Mouse (Mus musculus) forebrain, embryonic 11.5 days (tissue): ENCODE results near the gene Bcar3. TPM values are rescaled to one million over a fixed set of nuclear protein-coding genes. Genes with fewer than 3 reads are reported as not detected.
A peak's percentile ranks its signal among the peaks of the same experiment; 100 is the strongest.
"Not testable (repeated sequence)": the region's sequence is repeated elsewhere in the genome, so short reads cannot be mapped to it uniquely, and the experiment has no call there.

ENCODE experiments used
- ATAC-seq: fragments of 200-750 bp; cut with Nextera tagmentation; replicated peaks from 2 replicates; pipeline ENCODE4 v1.8.0; 2017; ENCODE audit warnings: moderate TSS enrichment; ENCODE audit not compliant: low FRiP score
- DNase-seq: peaks from one replicate; pipeline ENCODE4 v3.0.0-alpha.2; 2017; ENCODE audit warnings: low spot score
- H3K27ac ChIP-seq: fragments of 300-500 bp; sonication (generic); 2 replicates; pipeline ENCODE4 v1.5.1; 2014; ENCODE audit warnings: low read depth, low read length
- H3K27me3 ChIP-seq: fragments of 300-500 bp; sonication (generic); 2 replicates; pipeline ENCODE4 v1.6.1; 2014; ENCODE audit warnings: mild to moderate bottlenecking, low read length, mixed read lengths; ENCODE audit not compliant: control insufficient read depth, insufficient read depth
- H3K36me3 ChIP-seq: fragments of 300-500 bp; sonication (generic); 2 replicates; pipeline ENCODE4 v1.6.1; 2014; ENCODE audit warnings: mild to moderate bottlenecking, low read length, moderate library complexity, mixed read lengths; ENCODE audit not compliant: control insufficient read depth, insufficient read depth
- H3K4me1 ChIP-seq: fragments of 300-500 bp; sonication (generic); replicated peaks from 2 replicates; pipeline ENCODE4 v1.6.1; 2014; ENCODE audit warnings: low read length, mixed read lengths; ENCODE audit not compliant: control insufficient read depth, insufficient read depth
- H3K4me2 ChIP-seq: fragments of 300-500 bp; sonication (generic); 2 replicates; pipeline ENCODE4 v1.6.1; 2014; ENCODE audit warnings: low read depth, mild to moderate bottlenecking, low read length, moderate library complexity, mixed read lengths; ENCODE audit not compliant: severe bottlenecking
- H3K4me3 ChIP-seq: fragments of 300-500 bp; sonication (generic); 2 replicates; pipeline ENCODE4 v1.5.1; 2014; ENCODE audit warnings: low read depth, low read length
- H3K9ac ChIP-seq: fragments of 300-500 bp; sonication (generic); 2 replicates; pipeline ENCODE4 v1.6.1; 2014; ENCODE audit warnings: low read length
- H3K9me3 ChIP-seq: fragments of 300-500 bp; sonication (generic); 2 replicates; pipeline ENCODE4 v1.6.1; 2016; ENCODE audit warnings: low read length, mixed read lengths; ENCODE audit not compliant: control insufficient read depth
- WGBS: fragments of 180-500 bp; shearing (Covaris S2); extraction: QIAGEN DNeasy Blood & Tissue Kit; methylation state at CpG from one replicate; pipeline ENCODE4 v1.1.7; 2014; 5-methylcytosine and 5-hydroxymethylcytosine counted together
- polyA plus RNA-seq: library from polyadenylated mRNA; unstranded; fragments of >200 nt; fragmentation: Nextera tagmentation; extraction: Ambion mirVana; gene quantifications from 2 replicates; pipeline ENCODE4 v1.2.1, GENCODE M21; 2014

Bcar3 gene
- polyA plus RNA-seq, 1 experiment from 2014 or later = 12.5 TPM

DNA sequence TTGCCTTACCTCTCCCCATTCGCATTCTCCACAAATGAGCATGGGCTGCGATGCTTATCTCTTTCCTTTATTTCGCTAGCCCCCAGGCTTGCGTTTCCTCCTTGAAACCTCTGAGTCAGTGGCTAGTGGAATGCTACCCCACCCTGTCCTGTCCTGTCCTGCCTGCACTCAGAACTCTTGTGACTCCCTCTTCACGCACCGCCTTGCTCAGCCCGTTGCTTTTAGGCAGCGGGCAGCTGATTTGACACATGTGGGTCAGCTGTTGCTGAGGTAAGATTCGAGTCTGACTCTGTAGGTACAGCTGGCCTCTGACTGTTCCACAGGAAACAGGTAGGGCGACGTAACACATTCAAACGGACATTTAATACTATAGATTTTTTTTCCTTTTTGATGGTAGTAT is 97.9 kb downstream of the Bcar3 start:
- Histone ChIP-seq H3K27me3 (no peaks in the 10 kb centered on the region), H3K4me1 (no peaks in the 10 kb centered on the region), H3K4me2 (no peak overlapping the region), H3K9ac (no peak overlapping the region), H3K36me3 (no peaks in the 10 kb centered on the region), H3K9me3 (no peaks in the 10 kb centered on the region), H3K4me3 (no peak overlapping the region), H3K27ac (no peak overlapping the region)
- DNase-seq (no peak), ATAC-seq (no peak)
- 72% methylated on average over 12 of the region's 12 CpGs for WGBS

DNA sequence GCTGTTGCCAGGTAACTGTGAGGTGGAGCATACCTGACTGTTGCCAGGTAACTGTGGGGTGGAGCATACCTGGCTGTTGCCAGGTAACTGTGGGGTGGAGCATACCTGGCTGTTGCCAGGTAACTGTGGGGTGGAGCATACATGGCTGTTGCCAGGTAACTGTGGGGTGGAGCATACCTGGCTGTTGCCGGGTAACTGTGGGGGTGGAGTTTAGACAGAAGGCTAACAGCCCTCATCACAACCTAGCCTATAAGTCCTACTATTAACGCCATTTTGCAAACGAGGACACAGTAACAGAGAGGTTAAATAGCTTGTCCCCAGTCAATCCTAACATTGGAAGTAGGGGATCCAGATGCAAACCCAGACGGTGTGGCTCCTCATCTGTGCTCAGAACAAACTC is 99.5 kb downstream of the Bcar3 start:
- H3K9me3 ChIP-seq, H3K27ac ChIP-seq, H3K4me2 ChIP-seq, H3K36me3 ChIP-seq, ATAC-seq, H3K4me1 ChIP-seq, H3K4me3 ChIP-seq, H3K27me3 ChIP-seq, DNase-seq, H3K9ac ChIP-seq: not testable (repeated sequence)
- 58% methylated on average over 4 of the region's 4 CpGs for WGBS

DNA sequence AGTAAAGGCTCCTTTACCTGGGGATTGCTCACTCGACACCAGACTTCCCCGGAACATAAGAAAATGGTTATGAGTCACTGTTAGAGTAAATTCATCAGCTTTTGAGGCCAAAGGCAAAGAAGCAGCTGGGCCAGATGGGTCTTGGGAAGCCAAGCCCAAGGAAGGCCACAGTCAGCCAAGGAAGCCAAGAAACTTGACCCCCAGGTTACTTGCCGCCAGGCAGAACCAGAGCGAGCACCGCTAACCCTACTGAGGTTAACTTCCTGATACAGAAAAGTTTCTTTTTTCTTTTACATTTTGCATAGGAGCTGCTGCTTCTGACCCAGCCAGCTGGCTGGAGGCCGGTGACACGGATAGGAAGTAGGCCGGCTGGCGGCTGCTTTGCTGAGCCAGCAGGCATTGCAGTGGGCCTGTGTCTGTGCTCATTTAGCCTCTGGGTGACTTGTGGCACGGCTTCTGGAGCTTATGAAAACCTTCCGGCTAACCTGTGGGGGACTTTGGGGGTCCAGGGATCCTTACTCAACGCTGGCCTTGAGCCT is 100.0 kb downstream of the Bcar3 start:
- Histone ChIP-seq H3K36me3 (no peaks in the 10 kb centered on the region), H3K27ac (no peak overlapping the region), H3K27me3 (no peaks in the 10 kb centered on the region), H3K4me2 (no peak overlapping the region), H3K4me1 (no peaks in the 10 kb centered on the region), H3K4me3 (no peak overlapping the region), H3K9ac (no peak overlapping the region), H3K9me3 (no peaks in the 10 kb centered on the region)
- WGBS = 85% methylated on average over 12 of the region's 12 CpGs
- peak; percentile 42 for DNase-seq
- no peak for ATAC-seq

DNA sequence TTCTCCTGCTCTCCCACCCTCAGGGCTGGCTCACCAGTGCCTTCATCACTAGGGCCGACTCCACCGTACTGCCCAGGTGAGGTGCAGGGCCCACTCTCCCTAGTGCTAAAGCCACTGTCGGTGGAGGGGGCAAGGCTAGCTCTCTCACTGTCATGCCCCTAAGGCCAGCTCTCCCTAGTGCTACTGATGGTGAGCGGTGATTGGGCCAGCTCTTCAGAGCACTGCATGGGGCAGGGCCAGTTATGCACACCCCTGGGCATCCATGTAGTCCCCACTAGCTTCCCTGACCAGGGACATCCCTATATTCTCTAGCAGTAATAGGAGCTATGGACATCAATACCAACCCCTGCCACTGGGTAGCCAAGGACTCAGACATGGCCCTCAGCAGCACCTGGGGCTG is 103.0 kb downstream of the Bcar3 start:
- Histone ChIP-seq H3K4me1 (no peaks in the 10 kb centered on the region), H3K9ac (no peak overlapping the region), H3K4me2 (no peak overlapping the region), H3K27ac (no peak overlapping the region), H3K36me3 (no peaks in the 10 kb centered on the region), H3K9me3 (no peaks in the 10 kb centered on the region), H3K27me3 (no peaks in the 10 kb centered on the region), H3K4me3 (no peak overlapping the region)
- ATAC-seq (no peak), DNase-seq (no peak)
- 95% methylated on average over 4 of the region's 4 CpGs for WGBS

DNA sequence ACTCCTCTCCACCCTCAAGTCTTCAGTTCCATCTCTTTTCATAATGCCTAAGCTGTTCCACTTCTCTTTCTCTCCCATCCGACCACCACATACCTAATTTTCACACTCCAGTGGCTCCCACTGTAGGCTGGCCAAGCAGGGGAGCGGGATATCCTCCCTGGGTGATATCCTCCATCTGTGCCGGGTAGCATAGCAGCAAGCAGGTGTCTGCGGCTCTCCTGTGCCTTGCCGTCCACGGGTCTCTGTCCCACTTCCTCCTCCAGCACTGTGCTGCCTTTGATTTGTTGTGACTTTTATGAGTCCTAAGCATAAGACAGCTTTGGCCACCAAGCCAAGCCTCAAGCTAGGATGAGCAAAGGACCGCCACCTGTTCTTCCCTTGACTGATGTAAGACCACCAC is 103.5 kb downstream of the Bcar3 start:
- peak; percentile 43 for DNase-seq
- H3K27me3 ChIP-seq = no peaks in the 10 kb centered on the region
- no peak for ATAC-seq
- no peak overlapping the region for H3K9ac ChIP-seq
- no peak overlapping the region for H3K4me2 ChIP-seq
- no peaks in the 10 kb centered on the region for H3K4me1 ChIP-seq
- no peaks in the 10 kb centered on the region for H3K9me3 ChIP-seq
- no peaks in the 10 kb centered on the region for H3K36me3 ChIP-seq
- no peak overlapping the region for H3K4me3 ChIP-seq
- no peak overlapping the region for H3K27ac ChIP-seq
- WGBS = 87% methylated on average over 7 of the region's 7 CpGs

GRCm38 (mm10) chr3:122401011-122401410 is 107.1 kb downstream of the Bcar3 start:
- Histone ChIP-seq H3K36me3 (no peaks in the 10 kb centered on the region), H3K9ac (no peak overlapping the region), H3K4me2 (no peak overlapping the region), H3K4me1 (no peaks in the 10 kb centered on the region), H3K27me3 (no peaks in the 10 kb centered on the region), H3K4me3 (no peak overlapping the region), H3K27ac (no peak overlapping the region), H3K9me3 (no peaks in the 10 kb centered on the region)
- ATAC-seq (no peak), DNase-seq (peak; percentile 34)
- 96% methylated on average over 2 of the region's 2 CpGs for WGBS

- Histone ChIP-seq H3K4me3 (no peak overlapping the region), H3K36me3 (no peaks in the 10 kb centered on the region), H3K4me1 (no peaks in the 10 kb centered on the region), H3K27me3 (no peaks in the 10 kb centered on the region), H3K27ac (no peak overlapping the region), H3K9ac (no peak overlapping the region), H3K4me2 (no peak overlapping the region), H3K9me3 (no peaks in the 10 kb centered on the region)
- no peak for ATAC-seq
- no peak for DNase-seq
- 83% methylated on average over 5 of the region's 5 CpGs for WGBS
These were observed 108.2 kb downstream of the Bcar3 start for GRCm38 (mm10) chr3:122402143-122402542.

DNA sequence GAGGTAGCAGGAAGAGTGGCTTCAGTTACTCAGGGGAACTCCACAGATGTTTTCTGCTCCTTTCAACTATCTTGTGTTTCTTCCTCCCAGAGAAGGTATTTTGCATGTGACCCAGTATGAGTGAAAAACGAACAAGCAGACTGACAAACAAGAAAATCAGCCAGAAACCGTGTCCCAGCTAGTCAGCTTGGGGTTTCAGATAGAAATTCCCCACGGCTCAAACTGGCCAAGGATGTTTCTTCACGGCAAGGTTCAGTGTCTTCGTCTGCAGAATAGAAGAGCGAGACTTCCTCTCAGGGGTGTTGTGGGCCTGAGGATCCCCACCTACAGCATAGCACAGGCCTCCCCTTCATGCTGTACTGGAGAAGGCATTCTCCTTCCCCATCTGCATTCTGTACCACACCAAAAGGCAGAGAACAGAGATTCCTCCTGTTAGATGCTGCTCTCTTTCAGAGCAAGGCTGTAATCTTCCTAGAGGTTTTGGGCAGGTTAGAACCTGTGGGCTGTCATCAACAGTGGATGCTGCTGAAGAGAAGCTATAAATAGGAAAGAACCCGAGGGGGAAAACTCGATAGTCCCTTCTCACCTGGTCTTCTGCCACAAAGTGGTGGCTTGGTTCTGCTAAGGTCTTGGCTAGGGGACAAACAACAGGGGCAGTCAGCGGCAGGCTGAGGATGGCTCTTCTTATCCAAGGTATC is 110.1 kb downstream of the Bcar3 start:
- H3K9me3 ChIP-seq = no peaks in the 10 kb centered on the region
- ATAC-seq (no peak), DNase-seq (no peak)
- WGBS = 85% methylated on average over 9 of the region's 9 CpGs
- no peak overlapping the region for H3K4me2 ChIP-seq
- H3K4me3 ChIP-seq = no peak overlapping the region
- H3K9ac ChIP-seq = no peak overlapping the region
- no peaks in the 10 kb centered on the region for H3K36me3 ChIP-seq
- H3K27me3 ChIP-seq = no peaks in the 10 kb centered on the region
- no peaks in the 10 kb centered on the region for H3K4me1 ChIP-seq
- no peak overlapping the region for H3K27ac ChIP-seq
